Mouse (Mus musculus) gastrocnemius, postnatal 14 days (tissue): ENCODE measurements around the gene Fez1. TPM values are rescaled to one million over a fixed set of nuclear protein-coding genes. Genes with fewer than 3 reads are reported as not detected.
A peak's percentile ranks its signal among the peaks of the same experiment; 100 is the strongest.

Experiments used
- DNase-seq: peaks from one replicate; pipeline ENCODE4 v3.0.0; 2021; ENCODE audit warnings: mixed read lengths
- intact Hi-C: fragments of 180-260 bp; cut with DNase I; formaldehyde crosslinking; loops from one replicate; pipeline ENCODE4 v1.15.1; 2025; ENCODE audit warnings: low total_unique reads
- total RNA-seq, 2 experiments: library from RNA; stranded (reverse); gene quantifications; 2 replicates each; pipeline ENCODE4 v1.2.3; 2021

The Fez1 gene
- total RNA-seq, 2 experiments from 2014 or later = 2.3 to 3.7 TPM

DNA sequence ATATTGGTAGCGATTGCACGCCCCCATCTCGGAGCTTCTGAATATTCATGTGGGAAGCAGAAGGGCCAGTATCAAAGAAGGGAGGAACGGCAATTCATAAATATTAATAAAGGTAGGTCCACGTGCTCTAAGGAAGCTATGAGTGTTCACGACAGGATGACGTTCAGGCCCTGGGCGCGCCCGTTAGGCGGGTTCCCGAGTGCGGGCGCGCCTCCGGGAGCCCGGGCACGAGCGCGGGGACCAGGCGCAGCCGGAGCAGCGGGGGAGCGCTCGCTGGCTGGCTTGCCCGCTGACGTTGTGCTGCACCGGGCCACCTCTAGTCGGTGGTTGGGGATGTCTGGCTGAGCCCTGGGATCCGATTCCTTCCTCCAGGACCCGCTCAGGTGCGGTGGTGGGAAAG is 10.9 kb downstream of the Fez1 start:
- intact Hi-C loops = no loop called here
- peak; percentile 66 for DNase-seq

DNA sequence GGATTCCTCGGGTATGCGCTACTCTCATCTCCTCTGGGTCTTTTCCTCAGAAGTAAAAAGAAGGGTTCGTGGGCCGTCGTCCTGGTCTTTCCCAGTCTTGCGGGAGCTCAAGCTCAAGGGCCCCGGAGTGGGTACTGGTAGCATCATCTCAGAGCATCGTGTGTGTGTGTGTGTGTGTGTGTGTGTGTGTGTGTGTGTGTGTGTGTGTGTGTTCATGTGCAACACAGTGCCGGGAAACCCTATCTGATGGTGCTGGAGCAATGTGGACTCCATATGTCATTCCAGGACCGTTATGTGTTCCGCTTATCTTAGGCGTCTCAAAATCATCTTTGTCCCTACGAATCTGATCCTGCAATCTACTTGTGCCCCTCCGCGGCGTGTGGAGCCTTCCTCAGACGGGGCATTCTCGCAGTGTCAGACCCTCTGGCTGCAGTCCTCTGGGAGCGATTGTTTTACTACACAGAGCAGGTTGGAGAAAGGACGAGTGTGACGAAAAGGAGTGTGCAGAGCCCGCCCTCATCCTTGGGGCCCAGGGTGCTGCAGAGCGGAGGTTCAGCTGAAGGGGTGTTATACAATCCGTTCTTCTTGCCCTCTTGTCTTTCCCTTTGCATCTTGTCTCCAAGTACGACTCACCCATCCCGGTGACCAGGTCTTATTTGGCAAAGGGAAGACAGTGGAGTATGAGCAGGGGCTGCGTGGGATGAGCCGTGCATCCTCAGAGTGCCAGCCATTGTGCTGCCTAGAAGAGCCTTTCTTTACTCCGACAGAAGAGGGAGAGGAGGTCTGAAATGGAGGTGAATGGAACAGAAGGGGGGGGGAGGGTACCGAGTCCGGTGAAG is 11.6 kb downstream of the Fez1 start:
- intact Hi-C loops = no loop called here
- DNase-seq = no peak

DNA sequence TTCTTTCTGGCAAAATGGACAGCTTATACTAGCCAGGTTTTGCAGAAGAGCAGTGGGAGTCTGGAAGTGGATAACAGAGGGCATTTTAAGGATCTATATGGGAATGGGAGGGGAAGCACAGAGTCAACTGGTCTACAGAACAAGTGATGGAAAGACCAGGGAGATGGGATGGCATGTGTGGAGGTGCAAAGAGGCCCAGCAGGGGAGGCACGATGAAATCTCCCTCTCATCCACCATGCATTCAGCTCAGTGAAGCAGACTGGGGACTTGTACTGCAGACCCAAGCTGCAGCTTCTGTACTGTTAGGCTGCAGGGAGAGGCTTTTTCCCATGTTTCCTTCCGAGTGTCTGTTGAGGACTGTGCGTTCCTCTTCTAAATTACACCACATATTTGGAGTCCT is 12.2 kb downstream of the Fez1 start:
- DNase-seq = no peak

DNA sequence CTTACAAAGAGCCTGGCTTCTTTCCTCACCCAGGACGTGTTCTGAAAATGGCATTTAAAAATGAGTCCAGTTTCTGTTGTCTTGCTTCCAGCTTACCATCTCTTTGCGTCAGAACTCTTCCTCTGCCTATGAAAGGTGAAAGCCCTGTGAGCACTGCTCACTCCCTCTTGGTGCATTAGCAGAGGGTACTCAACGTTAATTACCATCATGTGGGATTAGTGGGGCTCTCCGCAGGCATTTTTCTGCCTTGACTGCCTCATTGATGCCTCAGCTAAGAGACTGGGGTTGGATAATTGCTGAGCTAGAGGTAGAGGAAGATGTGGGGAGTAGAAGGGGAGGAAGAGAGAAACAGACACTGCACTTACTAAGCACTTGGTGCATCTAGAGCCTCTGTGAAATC is 24.7 kb downstream of the Fez1 start:
- DNase-seq = no peak
- intact Hi-C loops = no loop called here

More for the DNA sequence above, 12.2 kb downstream of the Fez1 start:
- intact Hi-C loops = no loop called here

DNA sequence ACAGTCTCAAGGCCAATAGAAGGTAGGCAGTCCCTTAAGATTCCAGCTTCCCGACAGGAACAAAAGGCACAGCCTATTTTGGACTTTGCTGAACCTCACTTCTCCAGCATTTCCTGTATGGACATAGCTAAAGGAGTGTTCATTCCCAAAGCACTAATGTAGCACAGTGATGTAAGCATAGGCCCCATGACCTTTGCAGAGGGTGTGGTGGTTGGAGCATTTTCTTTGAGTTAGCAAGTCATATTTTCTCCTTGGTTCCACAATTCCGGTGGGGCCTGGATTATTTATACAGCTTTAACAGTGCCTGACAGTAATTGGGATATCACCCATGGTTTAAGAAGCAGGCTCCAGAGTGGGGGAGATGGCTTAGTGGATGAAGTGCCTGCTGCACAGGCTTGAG is 27.0 kb downstream of the Fez1 start:
- no peak for DNase-seq

DNA sequence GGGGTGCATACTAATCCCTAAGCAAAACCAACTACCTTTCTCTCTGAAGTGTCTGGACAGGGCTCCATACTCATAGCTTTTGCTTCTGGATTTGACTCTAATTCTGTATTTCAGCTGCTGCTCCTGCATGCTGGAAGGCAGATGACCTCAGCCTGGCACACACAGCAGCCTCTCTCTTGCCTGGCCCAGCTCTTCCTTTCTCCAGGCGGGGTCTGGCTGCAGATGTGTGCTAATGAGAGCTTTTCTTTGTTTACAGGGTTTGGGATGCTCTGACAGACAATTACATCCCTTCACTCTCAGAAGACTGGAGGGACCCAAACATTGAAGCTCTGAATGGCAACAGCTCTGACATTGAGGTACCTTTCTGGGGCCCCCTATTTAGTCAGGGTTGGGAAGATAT is 28.4 kb downstream of the Fez1 start:
- intact Hi-C loops = no loop called here
- DNase-seq = peak; percentile 31

More for the DNA sequence above, 27.0 kb downstream of the Fez1 start:
- intact Hi-C loops = no loop called here

DNA sequence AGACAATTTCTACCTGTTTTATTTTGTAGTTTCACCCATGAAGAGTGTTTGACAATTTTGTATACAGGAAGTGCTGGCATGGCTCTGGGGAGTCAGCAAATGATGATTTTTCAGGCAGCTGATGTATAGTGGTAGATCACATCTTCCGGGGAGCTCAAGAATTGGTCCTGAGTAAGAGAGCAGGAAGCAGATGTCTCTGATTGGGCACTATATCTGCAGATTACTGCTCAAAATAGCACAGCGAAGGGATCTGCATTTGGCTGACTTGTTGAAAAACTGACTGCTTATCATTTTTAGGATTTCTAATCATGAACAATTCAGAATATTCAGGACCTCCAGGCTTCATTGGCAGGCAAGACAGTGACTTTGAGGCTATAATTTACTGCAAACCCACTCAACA is 30.5 kb downstream of the Fez1 start:
- no peak for DNase-seq
- intact Hi-C loops = no loop called here

DNA sequence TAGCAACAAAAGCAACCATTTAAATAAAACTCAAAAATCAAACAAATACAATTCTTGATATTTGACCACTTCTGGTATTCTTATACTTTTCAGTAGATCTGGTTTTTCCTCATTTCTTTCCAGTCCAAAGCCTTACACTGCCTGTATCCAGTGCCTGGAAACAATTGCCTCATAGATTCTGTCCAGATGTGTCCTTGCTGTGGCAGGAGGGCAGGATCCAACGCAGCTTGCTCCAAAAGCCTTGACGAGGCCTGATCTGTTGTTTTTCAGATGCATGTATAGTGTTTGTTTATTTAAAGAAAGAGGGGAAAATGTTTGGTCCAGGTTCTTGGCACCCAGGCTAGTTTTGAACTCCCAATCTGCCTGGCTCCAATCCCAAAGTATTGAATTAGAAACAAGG is 34.7 kb downstream of the Fez1 start:
- intact Hi-C loops = no loop called here
- DNase-seq = no peak

DNA sequence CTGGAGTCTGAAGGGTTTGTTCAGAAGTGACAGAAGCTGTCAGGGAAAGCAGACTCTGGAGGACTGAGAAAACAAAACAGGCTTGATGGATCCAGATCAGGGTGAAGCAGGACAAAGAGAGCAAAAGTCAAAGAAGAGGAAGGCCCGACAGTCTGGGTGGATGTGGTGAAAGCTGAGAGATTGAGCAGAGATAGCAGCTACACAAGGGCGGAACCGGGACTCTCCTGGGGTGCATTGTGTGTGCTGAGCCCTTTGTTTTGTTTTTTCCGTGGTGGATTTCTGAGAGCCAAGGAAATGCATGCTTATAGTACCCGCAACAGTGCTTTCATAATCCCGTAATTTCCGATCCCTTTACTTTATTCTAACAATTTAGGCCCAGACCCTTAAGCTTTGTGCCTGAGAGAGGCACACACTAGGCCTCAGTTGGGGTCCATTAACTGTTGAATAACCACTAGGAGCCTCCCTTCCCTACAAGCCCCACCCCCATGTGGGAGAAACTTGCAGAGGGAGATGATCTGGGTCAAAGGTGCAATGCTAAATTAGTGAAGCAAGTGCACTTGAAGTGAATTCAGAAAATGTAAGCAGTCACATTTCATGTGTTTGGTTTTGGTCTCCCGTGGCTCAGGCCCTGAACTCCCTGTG is 35.9 kb downstream of the Fez1 start:
- intact Hi-C loops = no loop called here
- DNase-seq = no peak

DNA sequence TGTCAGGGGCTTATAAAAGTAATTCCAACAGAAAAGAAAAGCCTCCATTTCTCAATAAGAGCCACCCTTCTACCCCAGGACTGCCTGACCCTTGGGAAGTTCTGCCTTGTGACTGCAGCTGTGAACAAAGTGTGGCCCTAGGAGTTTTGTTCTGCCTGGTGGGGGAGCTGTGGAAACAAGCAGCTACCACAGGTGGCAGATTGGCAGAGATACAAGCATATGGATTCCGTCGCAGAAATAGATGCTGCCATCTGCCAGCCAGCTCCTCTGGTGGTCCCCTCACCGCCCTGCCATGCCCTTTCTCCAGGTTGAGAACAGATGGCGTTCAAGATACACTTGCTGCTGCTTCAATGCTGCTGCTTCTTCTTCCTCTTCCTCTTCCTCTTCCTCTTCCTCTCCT is 37.0 kb downstream of the Fez1 start:
- intact Hi-C loops = no loop called here
- DNase-seq = no peak

DNA sequence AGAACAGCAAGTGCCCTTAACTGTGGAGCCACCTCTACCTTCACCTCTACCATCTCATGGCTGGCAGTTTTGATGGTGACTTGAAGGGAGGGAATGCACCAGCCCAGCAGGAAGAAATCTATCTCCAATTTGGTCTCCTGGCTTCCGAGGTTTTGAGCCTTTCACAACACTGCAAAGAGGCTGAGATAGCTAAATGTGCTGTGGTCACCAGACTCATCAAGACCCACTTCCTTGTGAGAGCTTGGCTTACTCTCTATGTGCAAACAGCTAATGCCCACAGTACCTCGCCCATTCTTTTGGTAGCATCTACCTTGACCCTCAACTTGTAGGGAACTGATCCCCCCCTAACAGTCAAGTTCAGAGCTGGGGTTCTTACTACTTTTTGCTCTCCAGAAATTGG is 40.9 kb downstream of the Fez1 start:
- intact Hi-C loops = no loop called here
- no peak for DNase-seq

DNA sequence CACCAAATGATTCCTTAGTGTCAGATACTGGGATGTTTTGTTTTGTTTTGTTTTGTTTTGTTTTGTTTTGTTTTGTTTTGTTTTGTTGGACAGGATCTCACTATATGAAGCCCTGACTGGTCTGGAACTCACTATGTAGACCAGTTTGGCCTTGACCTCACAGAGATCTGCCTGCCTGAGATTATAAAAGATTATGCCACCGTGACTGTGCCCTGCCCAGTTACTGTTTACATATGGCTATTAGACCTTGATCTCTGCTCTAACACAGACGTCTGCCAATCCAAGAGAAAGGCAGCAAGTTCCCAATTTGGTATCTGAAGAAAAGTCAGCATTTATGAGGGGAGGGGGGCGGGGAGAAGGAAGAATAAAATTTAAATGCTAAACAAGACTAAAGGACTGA is 42.0 kb downstream of the Fez1 start:
- DNase-seq = no peak
- intact Hi-C loops = no loop called here

DNA sequence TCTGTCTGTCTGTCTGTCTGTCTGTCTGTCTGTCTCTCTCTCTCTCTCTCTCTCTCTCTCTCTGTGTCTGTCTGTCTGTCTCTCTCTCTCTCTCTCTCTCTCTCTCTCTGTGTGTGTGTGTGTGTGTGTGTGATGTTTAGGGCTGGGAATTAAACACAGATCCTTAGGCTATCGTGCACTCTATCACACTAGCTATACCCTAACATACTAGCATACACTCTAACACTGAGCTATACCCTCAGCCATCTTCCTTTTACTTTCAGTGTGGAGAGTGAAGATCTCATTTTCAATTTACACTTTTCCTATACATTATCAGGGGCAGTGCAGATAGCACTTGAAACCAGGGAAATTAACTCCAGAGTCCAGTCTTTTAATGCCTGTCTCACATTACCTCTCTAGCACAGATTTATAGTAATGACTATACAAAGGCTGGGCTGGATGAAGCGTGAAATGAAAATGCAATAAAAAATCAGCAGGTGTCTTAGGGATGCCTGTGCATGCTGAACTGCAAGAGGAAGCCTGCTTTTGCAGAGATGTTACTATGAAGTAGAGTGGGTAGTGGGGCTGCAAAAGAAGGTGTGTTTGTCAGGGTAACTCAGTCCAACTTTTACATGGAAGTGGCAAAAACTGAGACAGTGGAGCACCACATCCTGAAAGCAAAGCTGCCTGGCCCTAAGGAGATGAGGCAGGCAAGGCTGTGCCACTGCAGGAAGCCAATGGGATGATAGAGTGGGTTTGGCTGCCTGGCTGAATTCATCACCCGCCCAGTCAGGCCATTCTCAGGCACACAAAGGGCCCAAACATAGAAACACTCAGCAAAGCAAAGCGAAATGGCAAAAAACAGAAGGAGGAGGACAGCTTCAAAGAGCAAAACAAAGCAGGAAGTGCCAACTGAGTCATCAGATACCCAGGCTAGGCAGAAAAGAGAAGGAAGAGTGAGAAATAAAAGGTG is 43.5 kb downstream of the Fez1 start:
- no peak for DNase-seq
- intact Hi-C loops = no loop called here

DNA sequence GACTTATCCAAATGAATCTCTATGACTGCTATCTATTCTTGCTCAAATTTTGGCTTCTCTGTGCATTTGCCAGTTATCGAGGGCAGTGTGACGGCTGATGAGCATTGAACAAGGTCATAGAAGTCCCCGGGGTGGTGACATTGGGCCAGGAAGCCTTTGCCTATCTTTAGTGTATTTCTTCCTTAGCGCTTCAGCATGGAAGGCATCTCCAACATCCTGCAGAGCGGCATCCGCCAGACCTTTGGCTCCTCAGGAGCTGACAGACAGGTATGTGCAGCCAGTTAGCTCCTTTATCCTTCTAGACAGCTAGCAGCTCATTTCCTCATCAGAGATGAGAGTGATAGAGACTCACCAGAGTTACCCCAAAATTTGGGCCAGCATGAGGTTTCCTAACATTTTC is 47.0 kb downstream of the Fez1 start:
- DNase-seq = no peak
- intact Hi-C loops = no loop called here

DNA sequence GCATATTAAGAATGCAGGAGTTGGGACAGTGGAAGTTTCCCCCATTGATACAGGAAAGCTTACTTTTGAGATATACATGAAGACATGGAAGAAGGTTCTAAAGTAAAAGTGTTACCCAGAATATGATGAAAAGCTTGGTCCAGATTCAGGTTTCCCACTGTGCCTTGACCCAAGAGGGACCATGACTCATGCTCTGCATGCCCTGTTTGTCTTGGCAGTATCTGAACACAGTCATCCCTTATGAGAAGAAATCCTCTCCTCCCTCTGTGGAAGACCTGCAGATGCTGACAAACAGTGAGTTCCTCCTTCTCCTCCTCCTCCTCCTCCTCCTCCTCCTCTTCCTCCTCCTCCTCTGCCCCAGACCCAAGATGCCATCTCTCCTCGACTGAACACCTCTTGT is 48.6 kb downstream of the Fez1 start:
- intact Hi-C loops = no loop called here

DNA sequence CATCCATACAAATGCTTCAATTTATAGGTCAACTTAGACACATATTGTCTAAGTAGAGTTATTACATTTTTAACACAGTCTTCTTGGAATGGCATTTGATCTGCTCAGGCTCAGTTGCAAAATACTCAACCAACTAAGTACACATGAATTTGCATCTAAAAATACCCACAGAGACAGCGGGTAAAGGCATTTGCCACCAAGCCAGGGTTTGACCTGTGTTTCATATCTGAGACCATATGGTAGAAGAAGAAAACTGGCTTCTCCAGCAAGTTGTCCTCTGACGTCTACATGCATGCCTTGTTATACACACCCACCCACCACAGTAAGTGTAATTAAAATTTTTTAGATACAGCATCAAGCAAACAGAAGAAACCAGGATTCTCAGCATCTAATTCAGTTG is 52.1 kb downstream of the Fez1 start:
- intact Hi-C loops = no loop called here
- DNase-seq = no peak

More for the DNA sequence above, 48.6 kb downstream of the Fez1 start:
- DNase-seq = no peak

DNA sequence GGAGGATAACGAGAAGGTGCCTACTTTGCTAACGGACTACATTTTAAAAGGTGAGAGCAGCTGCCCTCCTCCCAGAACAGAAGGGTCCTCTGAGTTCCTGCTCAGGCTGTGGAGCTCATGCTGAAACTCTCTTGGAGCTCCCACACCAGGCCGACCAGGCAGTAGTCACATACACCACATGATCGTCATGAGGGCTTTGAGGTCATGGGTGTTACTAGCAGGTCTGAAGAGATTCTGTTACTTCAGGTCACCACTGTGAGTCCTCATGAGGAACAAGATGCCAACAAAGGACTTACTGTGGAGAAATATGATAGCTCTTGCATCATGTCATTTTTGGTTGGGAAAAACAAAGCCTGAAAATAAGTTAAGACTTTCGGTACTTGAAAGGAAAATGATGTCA is 54.6 kb downstream of the Fez1 start:
- intact Hi-C loops = no loop called here
- DNase-seq = no peak

DNA sequence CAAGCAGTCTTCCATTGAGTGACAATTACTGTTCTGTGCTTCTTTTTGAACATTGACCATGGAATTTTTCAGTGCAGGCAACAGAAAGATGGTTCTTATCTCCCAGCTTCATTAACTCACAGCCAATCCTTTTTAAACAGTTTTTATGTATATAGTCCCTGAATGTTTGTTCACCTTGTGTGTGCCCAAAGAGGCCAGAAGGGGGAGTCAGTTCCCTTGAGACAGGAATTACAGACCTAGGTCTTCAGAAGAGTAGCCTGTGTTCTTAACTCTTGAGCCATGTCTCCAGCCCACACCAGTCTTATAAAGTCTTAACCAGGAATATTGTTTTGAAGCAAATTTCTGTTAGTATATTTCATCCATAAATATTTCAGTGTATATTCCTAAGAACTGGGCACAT is 55.1 kb downstream of the Fez1 start:
- DNase-seq = no peak
- intact Hi-C loops = no loop called here

DNA sequence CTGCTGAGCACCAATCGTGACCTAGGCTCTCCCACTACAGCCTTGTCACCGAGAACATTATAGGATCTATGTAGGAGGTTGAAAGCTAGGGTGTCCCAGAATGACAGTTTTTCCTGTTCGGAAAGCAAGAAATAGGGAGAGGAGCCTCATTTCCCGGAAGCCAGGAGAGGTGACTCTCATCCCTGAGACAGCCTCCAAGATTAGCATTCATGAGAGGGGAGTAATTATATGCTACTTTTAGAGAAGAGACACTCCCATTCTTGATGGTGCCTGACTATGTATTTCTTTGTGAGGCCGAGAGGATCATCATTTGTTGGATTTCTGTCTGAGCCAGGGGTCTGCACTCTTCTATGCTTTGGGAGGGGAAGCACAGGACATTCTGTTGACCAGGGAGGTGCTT is 60.0 kb downstream of the Fez1 start:
- DNase-seq = no peak
- intact Hi-C loops = loop anchor here (10.0 kb wide), 1 partner anchor 87 kb away; the partner anchor contains the start of gene Ei24
